Mouse (Mus musculus): ENCODE measurements around the gene Slc38a8. TPM values are rescaled to one million over a fixed set of nuclear protein-coding genes. Genes with fewer than 3 reads are reported as not detected.

The Slc38a8 gene
- polyA plus RNA-seq (2012; rRNA removed), result 0.02 TPM in 2 replicates

GRCm38 (mm10) chr8:119501598-119501997 lies at the start of gene Slc38a8:
Gene Slc38a8 (minus strand): TSS chr8:119501698.

GRCm38 (mm10) chr8:119446211-119446989 lies 55.1 kb downstream of the Slc38a8 start, which contains the start of gene Necab2:
Gene Necab2 (plus strand): TSS chr8:119446719.

GRCm38 (mm10) chr8:119433582-119434174 lies 67.8 kb downstream of the Slc38a8 start, which contains the start of gene Osgin1:
Gene Osgin1 (plus strand): TSS chr8:119434124.

Other genes starting within 250 kb of the Slc38a8 start
- 71.0 and 71.2 TPM in 2 replicates for gene Hsbp1, start 157.2 kb downstream of the Slc38a8 start, polyA plus RNA-seq (2012; rRNA removed)
- 20.1 and 21.0 TPM in 2 replicates for gene Mlycd, start 106.8 kb downstream of the Slc38a8 start, polyA plus RNA-seq (2012; rRNA removed)
- 97.9 and 110 TPM in 2 replicates for gene Osgin1, start 67.6 kb downstream of the Slc38a8 start, polyA plus RNA-seq (2012; rRNA removed)
- 0.08 and 0.13 TPM in 2 replicates for gene Necab2, start 55.0 kb downstream of the Slc38a8 start, polyA plus RNA-seq (2012; rRNA removed)
- 29.0 and 31.0 TPM in 2 replicates for gene Mbtps1, start 57.0 kb upstream of the Slc38a8 start, polyA plus RNA-seq (2012; rRNA removed)
- gene Hsdl1, start 73.5 kb upstream of the Slc38a8 start, polyA plus RNA-seq (2012; rRNA removed), result 7.0 and 8.1 TPM in 2 replicates
- 0.01 and 0.06 TPM in 2 replicates for gene Dnaaf1, start 73.5 kb upstream of the Slc38a8 start, polyA plus RNA-seq (2012; rRNA removed)
- gene Taf1c, start 103.5 kb upstream of the Slc38a8 start, polyA plus RNA-seq (2012; rRNA removed), result 3.9 and 4.3 TPM in 2 replicates
- not detected in 2 replicates for gene Adad2, start 111.0 kb upstream of the Slc38a8 start, polyA plus RNA-seq (2012; rRNA removed)
- 0.01 TPM in 1 of 2 replicates, not detected in the other for gene Kcng4, start 134.0 kb upstream of the Slc38a8 start, polyA plus RNA-seq (2012; rRNA removed)
- gene Wfdc1, start 164.7 kb upstream of the Slc38a8 start, polyA plus RNA-seq (2012; rRNA removed), result 3.5 and 4.1 TPM in 2 replicates
- gene Atp2c2, start 198.3 kb upstream of the Slc38a8 start, polyA plus RNA-seq (2012; rRNA removed), result 0.05 and 0.10 TPM in 2 replicates